Comparison of ENCODE assay signal across 10 mouse cellular contexts in genomic region chr16:30102982-30103381, GRCm38 (mm10). TPM values are rescaled to one million over a fixed set of nuclear protein-coding genes. Genes with fewer than 3 reads are reported as not detected.
DNase-seq lines count a peak whose midpoint lies in the region; ATAC-seq and TF ChIP-seq lines count a peak whose summit lies in the region.
"Had no signal": no experiment of that assay in that cellular context is flagged by ENCODE, and none has a peak within 500 bp of the region (broad histone marks: within the 10 kb centered on the region; RNA-seq: fewer than 3 reads in every experiment).

No protein-coding gene starts in this region.

- no peak overlapping the region for H3K4me3 ChIP-seq in forebrain, embryonic 10.5 days
- no peak overlapping the region for H3K4me3 ChIP-seq in forebrain, postnatal 0 days (ENCODE audit: low read depth, low read length)
- H3K4me3 ChIP-seq in lung, embryonic 14.5 days (ENCODE audit: low read depth, low read length): no peak overlapping the region
- no peak overlapping the region for H3K4me3 ChIP-seq in embryonic facial prominence, embryonic 14.5 days (ENCODE audit: low read depth, low read length)
- no peak overlapping the region for H3K4me3 ChIP-seq in limb, embryonic 14.5 days (replicated peaks; ENCODE audit: low read length)
- H3K4me3 ChIP-seq: heart, embryonic 15.5 days had no signal

- H3K36me3 ChIP-seq in forebrain, embryonic 10.5 days (replicated peaks): no peaks in the 10 kb centered on the region
- no peaks in the 10 kb centered on the region for H3K36me3 ChIP-seq in forebrain, postnatal 0 days (ENCODE audit: insufficient read depth)
- no peaks in the 10 kb centered on the region for H3K36me3 ChIP-seq in lung, embryonic 14.5 days (ENCODE audit: insufficient read depth)
- H3K36me3 ChIP-seq in embryonic facial prominence, embryonic 14.5 days (ENCODE audit: control insufficient read depth, insufficient read depth, low read length): no peaks in the 10 kb centered on the region
- H3K36me3 ChIP-seq in limb, embryonic 14.5 days (ENCODE audit: control insufficient read depth, insufficient read depth, low read length): no peaks in the 10 kb centered on the region
- H3K36me3 ChIP-seq: G1E; heart, embryonic 15.5 days had no signal

- no peak for TF ChIP-seq CTCF in forebrain, postnatal 0 days (IDR thresholded peaks at IDR 0.05; ENCODE audit: low read depth)
- TF ChIP-seq CTCF in lung, embryonic 14.5 days (IDR thresholded peaks at IDR 0.05; ENCODE audit: low read depth): no peak

- H3K9ac ChIP-seq in forebrain, postnatal 0 days: no peak overlapping the region
- no peak overlapping the region for H3K9ac ChIP-seq in lung, embryonic 14.5 days
- H3K9ac ChIP-seq in embryonic facial prominence, embryonic 14.5 days (ENCODE audit: low read depth, low read length): no peak overlapping the region
- no peak overlapping the region for H3K9ac ChIP-seq in limb, embryonic 14.5 days (ENCODE audit: low read depth, low read length, severe bottlenecking)
- H3K9ac ChIP-seq: heart, embryonic 15.5 days had no signal

- 25% methylated on average over 3 of the region's 3 CpGs for WGBS in forebrain, embryonic 10.5 days
- 21% methylated on average over 3 of the region's 3 CpGs for WGBS in forebrain, postnatal 0 days
- 6% methylated on average over 3 of the region's 3 CpGs for WGBS in lung, embryonic 14.5 days
- WGBS in embryonic facial prominence, embryonic 14.5 days: 4% methylated on average over 3 of the region's 3 CpGs
- WGBS in limb, embryonic 14.5 days: 14% methylated on average over 3 of the region's 3 CpGs

- no peak for ATAC-seq in forebrain, postnatal 0 days
- ATAC-seq in lung, embryonic 14.5 days (ENCODE audit: insufficient read depth): no peak
- ATAC-seq in embryonic facial prominence, embryonic 14.5 days (ENCODE audit: low read depth): 0 out of 2 replicates have a peak, but pooled peaks have one; percentile 38
- no peak for ATAC-seq in limb, embryonic 14.5 days (ENCODE audit: low FRiP score, low read depth)

- no peaks in the 10 kb centered on the region for H3K9me3 ChIP-seq in forebrain, embryonic 10.5 days
- H3K9me3 ChIP-seq in forebrain, postnatal 0 days (ENCODE audit: low read length): no peaks in the 10 kb centered on the region
- H3K9me3 ChIP-seq in lung, embryonic 14.5 days (ENCODE audit: low read depth, low read length): no peaks in the 10 kb centered on the region
- no peaks in the 10 kb centered on the region for H3K9me3 ChIP-seq in embryonic facial prominence, embryonic 14.5 days (ENCODE audit: control insufficient read depth, low read length)
- no peaks in the 10 kb centered on the region for H3K9me3 ChIP-seq in limb, embryonic 14.5 days (ENCODE audit: control insufficient read depth, low read length)
- H3K9me3 ChIP-seq: heart, embryonic 15.5 days had no signal

- no peak for TF ChIP-seq POLR2A in limb, embryonic 14.5 days (IDR thresholded peaks at IDR 0.05; ENCODE audit: borderline replicate concordance, extremely low read depth, insufficient read depth, insufficient read length)

- H3K4me2 ChIP-seq in forebrain, postnatal 0 days (ENCODE audit: low read depth): no peak overlapping the region
- peak overlapping the region; percentile 16; the same call in 1 of the 2 replicates for H3K4me2 ChIP-seq in lung, embryonic 14.5 days
- peak overlapping the region; percentile 27 for H3K4me2 ChIP-seq in embryonic facial prominence, embryonic 14.5 days (ENCODE audit: low read depth, low read length)
- H3K4me2 ChIP-seq in limb, embryonic 14.5 days (replicated peaks; ENCODE audit: low read depth, low read length, severe bottlenecking): peak overlapping the region; percentile 4

- peaks cover 65% of the 10 kb centered on the region for H3K27me3 ChIP-seq in forebrain, embryonic 10.5 days (ENCODE audit: poor library complexity, severe bottlenecking)
- no peaks in the 10 kb centered on the region for H3K27me3 ChIP-seq in forebrain, postnatal 0 days (ENCODE audit: insufficient read depth, low read length)
- H3K27me3 ChIP-seq in lung, embryonic 14.5 days (ENCODE audit: insufficient read depth, low read length): no peaks in the 10 kb centered on the region
- H3K27me3 ChIP-seq in embryonic facial prominence, embryonic 14.5 days (replicated peaks; ENCODE audit: control insufficient read depth, insufficient read depth, low read length): no peaks in the 10 kb centered on the region
- no peaks in the 10 kb centered on the region for H3K27me3 ChIP-seq in limb, embryonic 14.5 days (ENCODE audit: control insufficient read depth, insufficient read depth, low read length)
- H3K27me3 ChIP-seq: heart, embryonic 15.5 days had no signal

- DNase-seq in forebrain, embryonic 10.5 days (ENCODE audit: extremely low spot score, low spot score): no peak
- no peak for DNase-seq in forebrain, postnatal 0 days
- DNase-seq in lung, embryonic 14.5 days: no peak
- no peak for DNase-seq in lung, postnatal 14 days
- peak; percentile 50 for DNase-seq in embryonic facial prominence, embryonic 14.5 days (ENCODE audit: low spot score)
- peak; percentile 11 for DNase-seq in limb, embryonic 14.5 days (ENCODE audit: low spot score)
- no peak for DNase-seq in gastrocnemius, postnatal 4 days (ENCODE audit: low spot score in 2 of 2)
- DNase-seq in thymus, postnatal 0 days (ENCODE audit: low spot score): no peak

- peaks cover 32% of the 10 kb centered on the region for H3K4me1 ChIP-seq in forebrain, embryonic 10.5 days
- no peaks in the 10 kb centered on the region for H3K4me1 ChIP-seq in forebrain, postnatal 0 days (ENCODE audit: insufficient read depth)
- H3K4me1 ChIP-seq in lung, embryonic 14.5 days (ENCODE audit: insufficient read depth): peaks cover 9% of the 10 kb centered on the region
- peaks cover 25% of the 10 kb centered on the region for H3K4me1 ChIP-seq in embryonic facial prominence, embryonic 14.5 days (ENCODE audit: control insufficient read depth, insufficient read depth, low read length)
- H3K4me1 ChIP-seq in limb, embryonic 14.5 days (ENCODE audit: control insufficient read depth, insufficient read depth, low read length): peaks cover 17% of the 10 kb centered on the region

- 0 out of 2 replicates have a peak overlapping the region, but pooled peaks have one; percentile 35 for H3K27ac ChIP-seq in forebrain, embryonic 10.5 days
- H3K27ac ChIP-seq in forebrain, postnatal 0 days (ENCODE audit: low read depth, low read length): no peak overlapping the region
- no peak overlapping the region for H3K27ac ChIP-seq in lung, embryonic 14.5 days (ENCODE audit: low read depth)
- peak overlapping the region; percentile 29; the same call in 1 of the 2 replicates for H3K27ac ChIP-seq in embryonic facial prominence, embryonic 14.5 days (replicated peaks; ENCODE audit: low read depth, low read length)
- H3K27ac ChIP-seq in limb, embryonic 14.5 days (replicated peaks; ENCODE audit: low read depth, low read length): no peak overlapping the region; the same call in 1 of the 2 replicates

RNA-seq across cellular contexts. Expression of gene Hes1, which starts 38.8 kb away (rescaled TPM):
- 42.5 and 49.0 TPM in 2 replicates for polyA plus RNA-seq in forebrain, embryonic 10.5 days (2016; fragmentation: Nextera tagmentation; extraction: Ambion mirVana)
- total RNA-seq in forebrain, postnatal 0 days (2014; rRNA removed): 6.9 and 11.2 TPM in 2 replicates
- polyA plus RNA-seq in forebrain, postnatal 0 days (2015; fragmentation: Nextera tagmentation; extraction: Ambion mirVana): 11.2 and 13.1 TPM in 2 replicates
- 52.9 and 54.0 TPM in 2 replicates for polyA plus RNA-seq in lung, embryonic 14.5 days (2014; fragmentation: Nextera tagmentation; extraction: Ambion mirVana)
- polyA plus RNA-seq in embryonic facial prominence, embryonic 14.5 days (2014; fragmentation: Nextera tagmentation; extraction: Ambion mirVana): 49.8 and 53.5 TPM in 2 replicates
- polyA plus RNA-seq in limb, embryonic 14.5 days (2012; rRNA removed): 143 and 188 TPM in 2 replicates
- 71.9 and 73.4 TPM in 2 replicates for polyA plus RNA-seq in limb, embryonic 14.5 days (2014; fragmentation: Nextera tagmentation; extraction: Ambion mirVana)
- total RNA-seq in gastrocnemius, postnatal 4 days (2021): 10 to 100 TPM; 29.5 to 30.0 TPM
- 35.6 and 36.3 TPM in 2 replicates for polyA plus RNA-seq in thymus, postnatal 0 days (2015; fragmentation: Nextera tagmentation; extraction: Ambion mirVana)

Comparison
In these comparisons a context has a peak if more than half of its experiments do, and no peak if none do; other contexts are left out.
1. H3K27ac ChIP-seq: peak in forebrain, embryonic 10.5 days (single experiment) and embryonic facial prominence, embryonic 14.5 days (single experiment); none in forebrain, postnatal 0 days (single experiment), lung, embryonic 14.5 days (single experiment) and limb, embryonic 14.5 days (single experiment).
2. DNase-seq: peak in embryonic facial prominence, embryonic 14.5 days (single experiment) and limb, embryonic 14.5 days (single experiment); none in forebrain, embryonic 10.5 days (single experiment), forebrain, postnatal 0 days (single experiment), lung, embryonic 14.5 days (single experiment), lung, postnatal 14 days (single experiment), gastrocnemius, postnatal 4 days (0 of 2) and thymus, postnatal 0 days (single experiment).